Mouse (Mus musculus) cerebellum, adult 8-10 months (tissue): ENCODE results near the gene Gmpr2.

Source experiments
- DNase-seq: peaks from one replicate; pipeline ENCODE4 v3.0.0; 2022

The Gmpr2 gene

GRCm38 (mm10) chr14:55671833-55672740, at the start of gene Gmpr2, which contains the start of gene Nedd8:
Gmpr2 (plus strand) TSS chr14:55671941.
Nedd8 (minus strand) TSS chr14:55672124.
- DNase-seq, result peak; percentile 89

GRCm38 (mm10) chr14:55628077-55628827, 43.5 kb upstream of the Gmpr2 start:
- DNase-seq, result no peak

DNA sequence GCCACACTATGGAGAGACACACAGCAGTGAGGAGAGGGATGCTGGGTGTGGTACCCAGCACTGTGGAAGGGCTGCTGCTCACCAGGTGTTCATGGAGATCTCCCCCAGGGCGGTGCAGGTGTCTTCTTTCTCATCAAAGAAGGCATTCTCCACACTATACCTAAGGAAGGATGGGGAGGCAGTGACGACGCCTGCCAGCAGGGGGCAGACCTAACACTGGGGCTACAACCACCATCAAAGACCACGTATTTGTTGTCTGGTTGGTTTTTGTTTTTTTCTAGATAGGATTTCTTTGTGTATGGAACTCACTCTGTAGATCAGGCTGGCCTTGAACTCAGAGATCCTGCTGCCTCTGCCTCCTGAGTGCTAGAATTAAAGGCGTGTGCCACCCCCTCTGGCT, 42.4 kb upstream of the Gmpr2 start:
- no peak for DNase-seq

- peak; percentile 60 for DNase-seq
Measured at GRCm38 (mm10) chr14:55634874-55635522, 36.7 kb upstream of the Gmpr2 start.

DNA sequence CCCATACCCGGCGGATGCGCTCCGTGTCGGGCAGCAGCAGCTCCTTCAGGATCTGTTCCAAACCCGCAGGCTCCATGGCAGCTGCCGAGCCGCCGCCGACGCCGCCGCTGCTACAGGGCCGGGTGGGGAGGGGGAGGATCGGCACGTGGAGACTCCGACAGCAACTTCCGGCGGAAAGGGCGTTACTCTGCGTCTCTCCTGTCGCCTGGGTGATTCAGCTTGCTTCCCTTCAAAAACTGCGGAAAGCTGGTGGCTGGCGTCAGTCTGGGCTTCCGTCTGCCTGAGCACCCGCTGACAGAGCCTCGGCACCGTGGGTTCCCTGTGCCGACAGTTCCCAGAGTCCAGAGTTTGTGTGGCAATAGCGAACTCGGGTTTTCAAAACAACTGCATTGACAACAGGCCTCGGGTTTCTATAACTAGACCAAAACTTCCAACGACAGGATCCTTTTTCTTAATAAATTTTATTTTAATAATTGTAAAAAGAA, 36.2 kb upstream of the Gmpr2 start, which contains the start of gene Ipo4:
Gene Ipo4 (minus strand): TSS at position 435 of the 485 bp plus-strand sequence.
- peak; percentile 73 for DNase-seq

DNA sequence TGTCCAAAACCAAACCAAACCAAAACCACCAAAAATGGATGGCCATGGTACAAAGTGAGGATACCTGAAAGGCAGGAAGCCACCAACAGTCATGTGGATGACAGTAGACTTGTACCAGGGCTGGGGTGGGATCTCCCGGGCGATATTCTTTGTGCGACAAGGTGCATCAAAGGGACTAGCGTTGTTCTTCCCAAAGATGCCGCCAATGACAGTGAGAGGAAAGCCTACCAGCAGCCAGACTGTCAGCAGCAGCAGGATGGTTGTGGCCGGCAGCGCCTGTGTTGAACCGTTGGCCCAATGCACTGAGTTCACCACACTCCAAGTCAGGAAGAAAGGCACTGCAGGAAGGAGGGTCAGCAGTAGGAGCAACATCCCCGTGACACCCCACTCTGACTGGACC, 33.9 kb upstream of the Gmpr2 start, which contains the start of gene Gm49378:
Gene Gm49378 (minus strand): TSS at position 101 of the 400 bp plus-strand sequence.
- DNase-seq, result no peak

DNA sequence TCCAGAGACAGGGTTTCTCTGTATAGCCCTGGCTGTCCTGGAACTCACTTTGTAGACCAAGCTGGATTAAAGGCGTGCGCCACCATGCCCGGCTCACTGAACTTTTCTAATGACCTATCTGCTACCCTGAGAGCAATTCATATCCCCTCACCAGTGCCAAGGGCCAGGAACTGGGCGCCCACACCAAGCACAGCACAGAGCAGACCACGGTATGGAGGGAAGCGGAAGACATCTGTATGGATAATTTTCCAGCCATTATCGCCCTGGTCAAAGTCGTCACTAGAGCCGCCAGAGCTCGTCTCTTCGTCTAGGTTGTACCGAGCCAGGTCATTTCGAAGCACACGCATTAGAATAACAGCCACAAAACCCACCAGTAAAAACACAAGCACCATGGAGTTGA, 30.9 kb upstream of the Gmpr2 start:
- no peak for DNase-seq

DNA sequence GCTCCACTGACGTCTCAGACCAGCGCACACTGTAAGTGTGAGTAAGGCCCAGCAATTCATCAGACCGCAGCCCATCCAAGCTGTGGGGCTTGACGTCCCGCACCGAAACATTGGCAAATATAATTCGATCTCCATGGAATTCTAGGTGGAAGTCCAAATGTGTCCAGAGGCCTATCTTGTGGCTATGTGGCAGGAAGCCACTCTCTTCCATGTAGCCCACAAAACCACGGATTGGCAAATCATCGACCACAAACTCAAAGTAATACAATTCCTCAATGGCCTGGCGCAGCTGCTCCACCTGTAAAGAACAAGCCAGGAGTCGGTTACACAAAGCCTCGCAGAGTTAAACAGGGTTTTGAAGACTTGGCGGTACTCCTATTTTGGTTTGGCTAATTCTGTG, 30.4 kb upstream of the Gmpr2 start:
- DNase-seq, result no peak

DNA sequence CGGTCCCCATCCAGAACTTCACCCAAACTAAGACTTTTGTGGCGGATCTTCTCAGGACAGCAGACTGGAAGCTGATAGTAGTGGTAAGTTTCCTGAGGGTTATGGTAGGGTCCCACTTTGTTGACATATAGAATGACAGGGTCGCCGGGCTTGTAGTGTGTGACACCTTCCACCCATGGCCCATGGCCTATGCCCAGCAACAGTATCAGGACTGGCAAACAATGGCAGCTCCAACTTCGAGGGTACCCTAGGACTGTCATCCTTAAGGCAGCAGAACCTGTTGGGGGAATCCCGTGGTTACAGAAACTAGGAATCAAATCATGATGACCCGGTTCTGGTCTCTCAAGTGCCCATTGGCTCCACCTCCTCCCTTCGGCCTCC, 29.1 kb upstream of the Gmpr2 start:
- no peak for DNase-seq

GRCm38 (mm10) chr14:55643060-55643907, 28.5 kb upstream of the Gmpr2 start, which contains the start of gene Tm9sf1:
Tm9sf1 (minus strand) TSS chr14:55643806.
- DNase-seq, result peak; percentile 88

DNA sequence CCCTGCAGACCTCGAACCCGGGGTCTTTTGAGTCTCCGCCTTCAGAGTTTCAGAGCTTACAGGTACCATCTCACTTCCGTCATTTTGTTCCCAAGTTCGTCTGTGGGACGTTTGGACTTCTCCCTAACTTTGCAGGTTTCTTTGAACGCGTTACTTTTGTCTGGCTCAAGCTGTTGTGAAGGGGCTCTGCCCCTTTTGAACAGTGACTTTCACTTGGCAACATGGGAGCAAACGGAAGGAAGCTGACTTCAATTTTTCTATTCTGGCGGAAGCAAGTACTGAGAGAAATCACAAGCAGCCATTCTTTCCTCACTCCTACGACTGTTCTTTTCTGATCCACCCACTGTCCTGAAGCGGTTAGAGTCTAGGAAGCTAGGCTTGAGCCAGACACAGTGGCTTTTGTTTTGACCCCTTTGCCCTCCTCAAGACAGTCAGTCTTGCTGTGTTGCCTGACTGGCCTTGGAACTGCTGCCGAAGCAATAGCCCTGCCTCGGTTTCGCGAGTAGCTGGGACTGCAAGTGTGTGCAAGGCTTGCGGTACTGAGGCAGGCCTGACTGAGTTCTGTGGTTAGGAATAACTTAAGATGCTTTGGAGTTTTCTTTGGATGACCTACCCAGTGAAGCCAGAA, 27.4 kb upstream of the Gmpr2 start:
- no peak for DNase-seq

GRCm38 (mm10) chr14:55649884-55650283, 21.9 kb upstream of the Gmpr2 start, which contains the start of gene Tssk4:
Tssk4 (plus strand) TSS chr14:55650184.
- DNase-seq, result no peak

DNA sequence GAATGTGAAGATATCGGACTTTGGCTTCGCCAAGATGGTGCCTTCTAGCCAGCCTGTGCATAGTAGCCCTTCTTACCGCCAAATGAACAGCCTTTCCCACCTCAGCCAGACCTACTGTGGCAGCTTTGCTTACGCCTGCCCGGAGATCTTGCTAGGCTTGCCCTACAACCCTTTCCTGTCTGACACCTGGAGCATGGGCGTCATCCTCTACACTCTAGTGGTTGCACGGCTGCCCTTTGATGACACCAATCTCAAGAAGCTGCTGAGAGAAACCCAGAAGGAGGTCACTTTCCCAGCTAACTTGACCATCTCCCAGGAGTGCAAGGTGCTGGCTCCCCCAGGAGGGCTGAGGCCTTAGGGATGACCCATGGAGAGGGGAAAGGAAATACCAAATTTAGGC, 20.2 kb upstream of the Gmpr2 start:
- no peak for DNase-seq

- no peak for DNase-seq
Measured at GRCm38 (mm10) chr14:55656935-55657334, 14.8 kb upstream of the Gmpr2 start.

- no peak for DNase-seq
Measured at GRCm38 (mm10) chr14:55658011-55658410, 13.7 kb upstream of the Gmpr2 start.

GRCm38 (mm10) chr14:55659960-55660573, 11.7 kb upstream of the Gmpr2 start, which contains the start of gene Mdp1:
Mdp1 (minus strand) TSS chr14:55660508.
- DNase-seq, result peak; percentile 71

DNA sequence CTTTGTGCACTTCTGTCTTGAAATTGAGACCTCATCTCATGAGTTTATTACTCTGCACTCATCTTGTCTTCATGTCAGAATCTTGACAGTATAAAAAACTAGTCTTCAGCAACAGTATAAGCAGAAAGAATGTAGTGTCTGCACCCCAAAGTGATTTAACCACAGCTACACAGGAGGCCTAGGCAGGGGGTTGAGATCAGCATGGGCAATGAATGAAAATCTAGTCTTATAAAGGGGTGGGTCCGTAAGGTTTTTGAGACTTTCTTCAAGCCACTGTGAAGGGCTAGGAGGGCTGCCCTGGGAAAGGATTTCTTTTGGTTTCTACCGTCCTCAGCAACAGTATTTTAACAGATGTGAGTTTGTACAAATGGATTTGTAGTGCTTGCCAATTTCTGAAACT, 11.1 kb upstream of the Gmpr2 start:
- DNase-seq, result no peak

DNA sequence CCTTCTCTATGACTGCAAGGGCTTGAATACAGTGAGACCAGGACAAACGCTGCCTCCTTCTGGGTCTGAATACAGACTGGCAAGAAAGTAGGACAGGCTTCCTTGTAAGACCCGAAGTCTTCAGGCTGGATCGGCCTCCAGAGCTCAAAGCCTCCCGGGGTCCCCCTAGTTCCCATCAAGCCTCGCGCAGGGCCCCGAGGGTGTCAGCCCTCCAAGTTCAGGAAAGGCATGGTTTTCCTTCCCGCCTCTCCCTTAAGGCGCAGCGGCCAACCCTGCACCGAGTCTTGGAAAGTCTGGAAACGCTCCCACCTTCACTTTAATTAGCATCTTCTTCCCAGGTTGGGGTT, 282 bp upstream of the Gmpr2 start:
- DNase-seq, result no peak

DNA sequence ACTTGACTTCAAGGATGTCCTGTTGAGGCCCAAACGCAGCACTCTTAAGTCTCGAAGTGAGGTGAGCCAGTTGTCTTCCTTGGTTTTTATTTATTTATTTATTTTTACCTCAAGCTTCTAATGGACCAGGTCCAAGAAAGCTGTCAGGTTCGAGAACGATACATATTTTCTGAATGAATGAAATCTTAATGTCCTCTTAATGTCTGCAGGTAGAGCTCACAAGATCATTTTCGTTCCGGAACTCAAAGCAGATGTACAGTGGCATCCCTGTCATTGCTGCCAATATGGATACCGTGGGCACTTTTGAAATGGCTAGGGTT, 960 bp downstream of the Gmpr2 start:
- no peak for DNase-seq

DNA sequence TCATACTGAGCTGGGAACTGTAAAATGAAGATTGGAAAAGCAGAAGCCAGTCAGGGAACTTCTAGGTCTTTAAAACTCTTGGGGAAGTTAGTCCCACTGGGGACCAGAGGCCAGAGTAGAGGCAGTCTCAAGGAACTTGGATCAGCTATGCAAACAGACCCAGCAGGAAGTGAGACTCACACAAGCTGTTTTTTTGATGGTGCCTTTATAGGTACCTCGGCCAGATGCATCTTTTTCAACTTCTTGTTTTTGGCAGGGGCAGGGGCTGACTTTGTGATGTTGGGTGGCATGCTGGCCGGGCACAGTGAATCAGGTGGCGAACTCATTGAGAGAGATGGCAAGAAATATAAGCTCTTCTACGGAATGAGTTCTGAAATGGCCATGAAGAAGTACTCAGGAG, 5.9 kb downstream of the Gmpr2 start:
- no peak for DNase-seq
